Mouse (Mus musculus) liver, adult 2 months (tissue): ENCODE measurements around the gene Gm20388.

Source experiments
- CTCF ChIP-seq: fragments of 200-500 bp; IDR thresholded peaks from 2 replicates; pipeline ENCODE4 v1.5.1; 2011; ENCODE audit warnings: low read depth, low read length, control low read depth
- POLR2A ChIP-seq: fragments of 200-500 bp; IDR thresholded peaks from 2 replicates; pipeline ENCODE4 v1.6.1; 2011; ENCODE audit warnings: low read length, control low read depth; ENCODE audit not compliant: insufficient read depth; ENCODE audit errors: extremely low read depth

DNA sequence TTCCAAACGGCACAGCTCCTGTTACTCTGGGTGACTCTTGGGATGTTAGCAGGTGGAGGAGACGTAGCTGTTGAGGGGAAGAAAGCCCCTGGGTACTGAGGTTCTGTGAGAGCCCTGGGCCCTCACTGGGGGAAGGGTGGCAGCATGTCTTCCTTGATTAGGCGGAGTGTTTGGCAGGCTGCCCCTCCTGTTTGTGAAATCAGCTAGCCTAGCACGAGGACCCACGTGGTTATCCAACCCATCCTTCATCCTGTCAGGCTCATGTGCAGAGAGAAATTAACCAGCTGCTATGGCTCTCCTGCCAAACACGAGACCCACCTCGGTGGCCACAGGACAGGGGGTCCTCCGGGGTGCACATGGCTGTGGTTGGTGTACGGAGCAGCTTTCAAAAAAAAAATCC is 2195.6 kb downstream of the Gm20388 start:
- TF ChIP-seq CTCF (no peak), POLR2A (no peak)
